Mouse (Mus musculus) lung, adult 18-20 months (tissue): ENCODE data around the gene Chml.

ENCODE experiments used
- DNase-seq, 2 experiments: peaks; one replicate each; pipeline ENCODE4 v3.0.0; 2022; ENCODE audit warnings: mixed read lengths in 2 of 2

Chml gene

DNA sequence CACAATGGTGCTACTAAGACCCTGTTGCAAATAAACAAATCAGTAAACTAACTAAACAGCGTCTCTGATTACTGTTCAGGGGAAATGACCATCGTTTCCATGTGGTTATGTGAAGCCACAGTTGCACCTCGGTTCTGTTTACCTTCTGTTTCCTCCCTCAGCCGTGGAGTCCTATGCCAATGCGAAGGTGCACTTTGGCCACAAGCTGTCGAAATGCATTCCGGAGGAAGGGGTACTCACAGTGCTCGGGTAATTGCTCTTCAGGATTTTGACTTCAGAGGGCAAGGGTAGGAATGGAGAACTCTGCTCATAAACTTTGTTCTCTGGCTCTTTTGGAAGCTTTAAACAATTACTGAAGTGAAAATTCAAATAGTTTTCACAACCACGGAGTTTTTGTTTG lies 45.7 kb downstream of the Chml start:
- no peak for DNase-seq

DNA sequence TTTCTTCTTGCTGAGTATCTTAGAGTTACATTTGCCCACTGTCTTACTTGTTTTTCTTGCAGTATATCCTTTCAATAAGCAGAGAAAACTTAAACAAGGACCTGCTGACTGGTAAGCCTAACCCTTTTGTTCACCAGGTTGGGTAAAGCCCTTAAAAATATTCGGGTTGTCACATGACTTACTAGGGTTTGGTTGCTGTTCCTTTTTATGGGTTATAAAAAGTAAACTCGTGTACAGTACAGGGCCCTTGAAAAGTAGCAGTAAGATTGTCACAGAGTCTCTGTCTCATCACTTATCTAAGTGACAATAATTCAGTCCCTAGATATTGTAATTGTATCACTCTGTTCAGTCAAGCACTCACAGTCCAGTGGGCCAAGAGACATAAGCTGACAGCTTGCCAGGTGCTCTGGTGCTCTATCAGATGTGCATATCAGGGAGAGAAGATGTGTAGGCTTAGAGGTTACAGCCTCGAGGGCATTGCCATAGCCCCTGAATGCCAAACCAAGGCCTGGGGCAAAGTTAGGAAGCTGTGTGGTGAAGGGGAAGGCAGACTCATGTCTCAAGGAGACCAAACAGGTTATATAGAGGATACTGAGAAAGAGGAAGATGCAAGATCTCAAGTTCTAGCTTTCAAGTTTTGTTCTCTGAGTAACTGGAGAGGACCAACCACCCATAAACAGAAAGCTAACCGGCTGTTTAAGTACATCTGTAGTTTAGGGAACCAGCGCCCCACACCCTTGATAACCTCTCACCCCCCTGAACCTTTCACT lies 49.0 kb downstream of the Chml start:
- DNase-seq, result no peak

DNA sequence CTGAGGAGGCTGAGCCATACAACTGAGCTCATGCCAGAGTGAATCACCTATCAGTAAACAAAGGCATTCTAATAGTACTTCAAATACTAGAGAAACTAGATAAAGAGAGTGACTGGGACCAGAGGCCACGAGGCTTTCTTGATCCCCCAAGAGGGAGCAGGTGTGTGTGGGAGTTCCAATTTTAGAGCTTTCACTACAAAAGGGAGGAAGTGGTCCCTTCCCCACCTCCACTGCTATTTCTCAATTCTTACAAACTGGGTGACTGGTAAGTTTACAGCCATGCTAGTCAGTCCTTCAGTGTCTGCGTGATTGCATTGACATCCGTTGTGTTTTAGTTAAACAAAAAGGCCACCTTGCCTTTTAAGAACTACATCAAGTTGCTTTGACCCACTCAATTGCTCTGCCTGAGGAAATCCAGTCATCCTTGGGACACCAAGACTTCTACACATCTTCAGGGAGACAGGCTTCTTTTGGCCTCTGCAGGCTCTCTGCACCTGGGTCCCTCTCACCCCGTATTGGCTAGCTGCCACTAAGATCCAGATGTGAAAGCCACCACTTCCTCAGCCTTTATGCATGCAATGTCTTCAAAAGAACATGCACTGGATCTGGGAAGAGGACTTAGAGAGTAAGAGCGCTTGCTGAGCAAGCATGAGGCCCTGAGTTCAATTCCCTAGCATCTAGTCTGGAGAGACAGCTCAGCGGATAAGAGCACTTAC lies 52.1 kb downstream of the Chml start:
- DNase-seq, result no peak

DNA sequence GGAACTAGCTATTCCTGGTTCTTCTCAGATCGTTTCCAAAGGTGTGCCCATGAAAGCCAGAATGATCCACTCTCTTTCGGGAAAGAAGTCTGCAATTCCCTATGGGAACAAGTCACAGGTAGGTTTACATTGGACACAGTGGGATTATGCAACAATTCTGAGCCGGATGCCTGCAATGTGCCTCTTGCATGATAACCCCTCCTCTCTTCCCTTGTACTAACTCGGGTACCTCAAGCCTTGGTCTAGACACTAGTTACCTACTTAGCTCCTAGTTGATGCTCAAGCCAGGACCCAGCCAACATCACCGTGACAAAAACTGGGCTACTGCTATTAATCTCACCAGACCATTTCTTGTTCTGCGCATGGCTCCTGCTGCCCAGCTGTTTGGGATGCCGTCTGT lies 53.6 kb downstream of the Chml start:
- DNase-seq, result no peak

DNA sequence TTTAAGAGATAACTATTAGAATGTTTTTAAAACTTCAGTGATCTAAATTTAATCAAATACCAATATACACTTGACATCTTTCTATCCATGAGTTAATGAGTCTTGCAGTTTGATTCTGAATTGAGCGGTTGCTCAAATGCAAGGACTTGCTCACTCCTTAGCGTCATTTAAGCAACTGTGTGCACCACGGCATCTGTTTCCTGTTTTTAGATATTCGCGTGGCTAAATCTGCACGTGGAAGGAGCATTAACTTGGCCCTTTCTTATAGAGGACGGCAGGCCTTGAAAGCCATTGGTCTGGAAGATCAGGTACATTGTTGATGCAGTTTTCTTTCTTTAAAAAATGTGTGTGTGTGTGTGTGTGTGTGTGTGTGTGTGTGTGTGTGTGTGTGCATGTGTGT lies 55.0 kb downstream of the Chml start:
- DNase-seq, result no peak

DNA sequence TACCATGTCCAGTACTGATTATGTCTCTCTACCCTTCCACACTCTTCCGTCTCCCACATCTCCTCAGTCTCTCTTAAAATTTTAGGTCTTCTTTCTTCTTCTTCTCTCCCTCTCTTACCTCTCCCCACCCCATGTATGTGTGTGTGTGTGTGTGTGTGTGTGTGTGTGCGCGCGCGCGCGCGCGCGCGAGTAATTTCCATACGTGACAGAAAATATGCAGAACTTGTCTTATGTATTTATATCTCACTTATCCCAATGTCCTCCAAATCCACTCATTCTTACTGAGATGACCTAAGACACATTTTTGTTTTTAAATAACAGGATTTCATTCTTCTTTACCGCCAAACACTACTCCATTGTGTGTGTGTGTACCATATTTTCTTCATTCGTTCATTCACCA lies 60.2 kb downstream of the Chml start:
- DNase-seq, result no peak
